Mouse (Mus musculus): ENCODE measurements at regions not wholly inside any gene's neighbourhood (a gene's known extent, or its start where the extent isn't known, plus 50 kb on each side); places are given as distances from the start of the nearest gene placed in this dataset.

GRCm38 (mm10) chr17:64382894-64383293 lies 51.2 kb upstream of the Pja2 start:
- Histone ChIP-seq H3K27ac (ENCODE audit: insufficient read depth, low read length) (no peak overlapping the region), H3K4me3 (ENCODE audit: insufficient read depth, low read length) (no peak overlapping the region), H3K4me1 (ENCODE audit: control insufficient read depth, insufficient read depth, low read length) (no peaks in the 10 kb centered on the region)
- TF ChIP-seq POLR2A (IDR thresholded peaks at IDR 0.05; ENCODE audit: low read depth, low read length), result no peak
- no peak for TF ChIP-seq CTCF (IDR thresholded peaks at IDR 0.05; ENCODE audit: borderline replicate concordance, insufficient read depth, low read length)

- no peak for TF ChIP-seq POLR2A (IDR thresholded peaks at IDR 0.05; ENCODE audit: low read depth, low read length)
- TF ChIP-seq CTCF (IDR thresholded peaks at IDR 0.05; ENCODE audit: borderline replicate concordance, insufficient read depth, low read length), result no peak
Measured at GRCm38 (mm10) chr17:64383600-64383999, 51.9 kb upstream of the Pja2 start.

DNA sequence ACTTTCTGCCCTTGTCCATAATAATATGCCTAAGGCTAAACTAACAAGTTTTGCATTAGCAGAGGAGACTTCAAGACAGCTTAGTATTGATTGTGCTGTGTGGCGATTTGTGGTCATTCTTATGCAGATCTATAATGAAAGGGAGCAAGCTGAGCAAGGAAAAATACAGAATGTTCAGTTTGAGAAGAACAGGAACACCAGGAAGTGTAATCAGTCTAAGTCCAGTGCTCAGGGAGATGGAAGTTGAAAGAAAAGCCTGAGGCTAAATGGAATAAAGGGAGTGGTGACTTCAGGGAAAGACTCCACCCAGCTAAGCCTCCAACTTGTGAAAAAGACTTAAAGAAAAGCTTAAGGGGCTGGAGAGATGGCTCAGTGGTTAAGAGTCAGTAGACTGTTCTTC lies 58.6 kb upstream of the Pja2 start:
- no peaks in the 10 kb centered on the region for H3K4me1 ChIP-seq (ENCODE audit: control insufficient read depth, insufficient read depth, low read length)
- H3K4me3 ChIP-seq (ENCODE audit: insufficient read depth, low read length), result no peak overlapping the region
- H3K27ac ChIP-seq (ENCODE audit: insufficient read depth, low read length), result no peak overlapping the region
- TF ChIP-seq POLR2A (IDR thresholded peaks at IDR 0.05; ENCODE audit: low read depth, low read length) (no peak), CTCF (IDR thresholded peaks at IDR 0.05; ENCODE audit: borderline replicate concordance, insufficient read depth, low read length) (no peak)

More at GRCm38 (mm10) chr17:64383600-64383999, 51.9 kb upstream of the Pja2 start:
- no peak overlapping the region for H3K4me3 ChIP-seq (ENCODE audit: insufficient read depth, low read length)
- no peak overlapping the region for H3K27ac ChIP-seq (ENCODE audit: insufficient read depth, low read length)
- H3K4me1 ChIP-seq (ENCODE audit: control insufficient read depth, insufficient read depth, low read length), result no peaks in the 10 kb centered on the region

- no peak overlapping the region for H3K4me3 ChIP-seq (ENCODE audit: insufficient read depth, low read length)
Measured at GRCm38 (mm10) chr17:64397254-64397897, 65.7 kb upstream of the Pja2 start.

DNA sequence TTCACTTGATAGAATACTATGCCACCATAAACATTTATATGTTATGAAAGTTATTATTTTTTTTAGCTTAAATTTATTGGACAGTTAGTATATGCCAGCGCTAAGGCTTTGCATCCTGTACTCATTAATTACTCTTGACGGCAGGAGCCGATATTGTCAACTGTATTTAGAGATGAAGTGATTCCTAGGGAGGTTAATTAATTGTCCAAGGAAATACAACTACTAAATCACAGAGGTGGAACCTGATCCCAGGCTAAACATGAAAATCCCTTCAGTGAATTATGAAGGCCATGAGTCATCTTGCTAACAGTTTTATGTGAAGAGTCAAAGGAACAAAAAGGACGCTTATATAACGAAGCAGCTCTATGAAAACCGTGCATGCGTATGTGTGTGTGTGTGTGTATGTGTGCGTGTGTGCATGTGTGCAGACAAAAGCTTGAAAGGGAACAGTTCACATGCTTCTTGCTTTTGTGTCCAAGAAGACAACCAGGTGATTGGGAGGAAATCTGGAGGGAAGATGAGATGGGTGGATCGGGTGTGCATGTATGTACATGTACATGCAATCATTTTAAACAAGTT lies 66.5 kb upstream of the Pja2 start:
- Histone ChIP-seq H3K4me1 (ENCODE audit: control insufficient read depth, insufficient read depth, low read length) (peaks cover 8% of the 10 kb centered on the region), H3K4me3 (ENCODE audit: insufficient read depth, low read length) (no peak overlapping the region), H3K27ac (ENCODE audit: insufficient read depth, low read length) (no peak overlapping the region)
- TF ChIP-seq POLR2A (IDR thresholded peaks at IDR 0.05; ENCODE audit: low read depth, low read length) (no peak), CTCF (IDR thresholded peaks at IDR 0.05; ENCODE audit: borderline replicate concordance, insufficient read depth, low read length) (no peak)

More at GRCm38 (mm10) chr17:64397254-64397897, 65.7 kb upstream of the Pja2 start:
- Histone ChIP-seq H3K27ac (ENCODE audit: insufficient read depth, low read length) (no peak overlapping the region), H3K4me1 (ENCODE audit: control insufficient read depth, insufficient read depth, low read length) (peaks cover 8% of the 10 kb centered on the region)
- no peak for TF ChIP-seq POLR2A (IDR thresholded peaks at IDR 0.05; ENCODE audit: low read depth, low read length)

- H3K4me1 ChIP-seq (ENCODE audit: control insufficient read depth, insufficient read depth, low read length), result peaks cover 8% of the 10 kb centered on the region
- no peak for TF ChIP-seq POLR2A (IDR thresholded peaks at IDR 0.05; ENCODE audit: low read depth, low read length)
- TF ChIP-seq CTCF (IDR thresholded peaks at IDR 0.05; ENCODE audit: borderline replicate concordance, insufficient read depth, low read length), result no peak
- H3K27ac ChIP-seq (ENCODE audit: insufficient read depth, low read length), result no peak overlapping the region
- no peak overlapping the region for H3K4me3 ChIP-seq (ENCODE audit: insufficient read depth, low read length)
Measured at GRCm38 (mm10) chr17:64398708-64399107, 67.0 kb upstream of the Pja2 start.

- H3K4me1 ChIP-seq (ENCODE audit: control insufficient read depth, insufficient read depth, low read length), result peaks cover 17% of the 10 kb centered on the region
- no peak overlapping the region for H3K4me3 ChIP-seq (ENCODE audit: insufficient read depth, low read length)
- H3K27ac ChIP-seq (ENCODE audit: insufficient read depth, low read length), result peak overlapping the region; percentile 70
- TF ChIP-seq CTCF (IDR thresholded peaks at IDR 0.05; ENCODE audit: borderline replicate concordance, insufficient read depth, low read length) (no peak), POLR2A (IDR thresholded peaks at IDR 0.05; ENCODE audit: low read depth, low read length) (no peak)
Measured at GRCm38 (mm10) chr17:64406742-64407254, 75.1 kb upstream of the Pja2 start.

- H3K4me1 ChIP-seq (ENCODE audit: control insufficient read depth, insufficient read depth, low read length), result peaks cover 17% of the 10 kb centered on the region
- TF ChIP-seq POLR2A (IDR thresholded peaks at IDR 0.05; ENCODE audit: low read depth, low read length) (no peak), CTCF (IDR thresholded peaks at IDR 0.05; ENCODE audit: borderline replicate concordance, insufficient read depth, low read length) (no peak)
- peak overlapping the region; percentile 7; the same call in 1 of the 2 replicates for H3K4me3 ChIP-seq (ENCODE audit: insufficient read depth, low read length)
- peak overlapping the region; percentile 96 for H3K27ac ChIP-seq (ENCODE audit: insufficient read depth, low read length)
Measured at GRCm38 (mm10) chr17:64407255-64408011, 75.7 kb upstream of the Pja2 start.

- Histone ChIP-seq H3K4me3 (ENCODE audit: insufficient read depth, low read length) (no peak overlapping the region), H3K27ac (ENCODE audit: insufficient read depth, low read length) (no peak overlapping the region), H3K4me1 (ENCODE audit: control insufficient read depth, insufficient read depth, low read length) (no peaks in the 10 kb centered on the region)
- TF ChIP-seq POLR2A (IDR thresholded peaks at IDR 0.05; ENCODE audit: low read depth, low read length) (no peak), CTCF (IDR thresholded peaks at IDR 0.05; ENCODE audit: borderline replicate concordance, insufficient read depth, low read length) (no peak)
Measured at GRCm38 (mm10) chr17:64425811-64426210, 94.1 kb upstream of the Pja2 start.

DNA sequence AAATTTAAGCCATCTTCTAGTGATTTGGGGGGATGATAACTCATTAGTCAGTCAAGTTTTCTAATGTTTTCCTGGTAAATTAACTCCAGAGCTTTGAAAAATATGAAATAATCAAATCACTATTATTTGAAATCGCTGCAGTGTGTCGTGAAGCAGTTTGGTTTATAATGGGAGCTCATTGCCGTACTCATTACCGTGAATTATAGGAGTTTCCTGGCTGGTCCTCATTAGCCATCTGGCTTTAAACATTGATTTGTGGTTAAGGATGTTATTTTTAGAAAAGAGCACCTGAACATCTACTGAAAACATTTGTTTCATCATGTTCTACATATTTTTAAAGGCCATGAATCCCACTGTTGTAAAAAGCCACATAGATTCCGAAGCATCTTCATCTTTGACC lies 94.8 kb upstream of the Pja2 start:
- H3K27ac ChIP-seq (ENCODE audit: insufficient read depth, low read length), result no peak overlapping the region
- H3K4me3 ChIP-seq (ENCODE audit: insufficient read depth, low read length), result no peak overlapping the region
- TF ChIP-seq POLR2A (IDR thresholded peaks at IDR 0.05; ENCODE audit: low read depth, low read length) (no peak), CTCF (IDR thresholded peaks at IDR 0.05; ENCODE audit: borderline replicate concordance, insufficient read depth, low read length) (no peak)
- no peaks in the 10 kb centered on the region for H3K4me1 ChIP-seq (ENCODE audit: control insufficient read depth, insufficient read depth, low read length)

Measured in embryonic fibroblast, embryonic 13.5 days (primary cell).